Mouse (Mus musculus) liver, embryonic 14.5 days (tissue): ENCODE measurements at regions not wholly inside any gene's neighbourhood (a gene's known extent, or its start where the extent isn't known, plus 50 kb on each side); places are given as distances from the start of the nearest gene placed in this dataset.

ENCODE experiments used
- ATAC-seq: fragments of 200-750 bp; cut with Nextera tagmentation; 2 replicates; pipeline ENCODE4 v1.8.0; 2017; ENCODE audit warnings: moderate number of reproducible peaks, mild to moderate bottlenecking, moderate library complexity; ENCODE audit not compliant: insufficient read depth
- DNase-seq, 3 experiments: peaks; one replicate each; pipeline ENCODE4 v3.0.0-alpha.2; 2012 to 2013; ENCODE audit warnings: low read depth in 3 of 3, low spot score in 3 of 3
- H3K27ac ChIP-seq: fragments of 300-500 bp; sonication (generic); 2 replicates; pipeline ENCODE4 v1.5.1; 2014; ENCODE audit warnings: moderate library complexity, mild to moderate bottlenecking, control low read depth, inconsistent platforms
- H3K27me3 ChIP-seq: fragments of 300-500 bp; sonication (generic); 2 replicates; pipeline ENCODE4 v1.6.1; 2014; ENCODE audit warnings: mild to moderate bottlenecking, low read length, moderate library complexity; ENCODE audit not compliant: control insufficient read depth, insufficient read depth
- H3K36me3 ChIP-seq: fragments of 300-500 bp; sonication (generic); replicated peaks from 2 replicates; pipeline ENCODE4 v1.6.1; 2014; ENCODE audit warnings: low read depth; ENCODE audit not compliant: control insufficient read depth, insufficient read depth
- H3K4me1 ChIP-seq, 2 experiments: fragments of 200-500 bp in 1 of 2; fragments of 300-500 bp in 1 of 2; sonication (generic) in 1 of 2; replicated peaks; 2 replicates each; pipeline ENCODE4 v1.6.1; 2012 to 2014; ENCODE audit warnings: antibody characterized with exemption in 1 of 2, inconsistent platforms in 1 of 2, low read length in 1 of 2; ENCODE audit not compliant: control insufficient read depth in 2 of 2, insufficient read depth in 2 of 2
- H3K4me2 ChIP-seq: fragments of 300-500 bp; sonication (generic); 2 replicates; pipeline ENCODE4 v1.6.1; 2014; ENCODE audit warnings: low read depth, mild to moderate bottlenecking, control low read depth, moderate library complexity
- H3K4me3 ChIP-seq, 2 experiments: fragments of 200-500 bp in 1 of 2; fragments of 300-500 bp in 1 of 2; sonication (generic) in 1 of 2; 2 replicates each; pipeline ENCODE4 v1.5.1; 2012 to 2014; ENCODE audit warnings: low read depth in 2 of 2, low read length in 2 of 2, mild to moderate bottlenecking in 2 of 2, control low read depth in 1 of 2, inconsistent platforms in 1 of 2, moderate library complexity in 1 of 2; ENCODE audit not compliant: insufficient read depth in 1 of 2
- H3K9ac ChIP-seq: fragments of 300-500 bp; sonication (generic); replicated peaks from 2 replicates; pipeline ENCODE4 v1.6.1; 2014; ENCODE audit warnings: mild to moderate bottlenecking, control low read depth, moderate library complexity
- H3K9me3 ChIP-seq: fragments of 300-500 bp; sonication (generic); 2 replicates; pipeline ENCODE4 v1.6.1; 2016; ENCODE audit warnings: low read length, mixed read lengths; ENCODE audit not compliant: control insufficient read depth
- CTCF ChIP-seq: IDR thresholded peaks from 2 replicates; pipeline ENCODE4 v1.5.1; 2016; ENCODE audit warnings: antibody characterized with exemption, low read depth, control low read depth
- EP300 ChIP-seq: IDR thresholded peaks from 2 replicates; pipeline ENCODE4 v1.6.1; 2016; ENCODE audit warnings: antibody characterized with exemption, low read depth
- WGBS: fragments of 180-500 bp; shearing (Covaris S2); extraction: QIAGEN DNeasy Blood & Tissue Kit; methylation state at CpG from one replicate; pipeline ENCODE4 v1.1.7; 2014; ENCODE audit not compliant: insufficient replicate concordance; 5-methylcytosine and 5-hydroxymethylcytosine counted together

GRCm38 (mm10) chr15:51442606-51443005 is 2442.1 kb upstream of the Gm7489 start:
- Histone ChIP-seq H3K9me3 (no peaks in the 10 kb centered on the region), H3K27ac (no peak overlapping the region), H3K36me3 (no peaks in the 10 kb centered on the region), H3K27me3 (no peaks in the 10 kb centered on the region), H3K4me3 (no peak overlapping the region), H3K9ac (no peak overlapping the region), H3K4me1 (no peaks in the 10 kb centered on the region), H3K4me2 (no peak overlapping the region)
- WGBS = 41% methylated on average over 2 of the region's 2 CpGs
- ATAC-seq = no peak
- no peak for DNase-seq
- no peak for TF ChIP-seq CTCF
- TF ChIP-seq EP300 = no peak

GRCm38 (mm10) chr15:51469895-51470294 is 2414.8 kb upstream of the Gm7489 start:
- Histone ChIP-seq H3K9me3 (no peaks in the 10 kb centered on the region), H3K9ac (no peak overlapping the region), H3K4me2 (no peak overlapping the region), H3K4me3 (no peak overlapping the region), H3K36me3 (no peaks in the 10 kb centered on the region), H3K4me1 (no peaks in the 10 kb centered on the region), H3K27me3 (no peaks in the 10 kb centered on the region), H3K27ac (no peak overlapping the region)
- ATAC-seq (no peak), DNase-seq (no peak)
- WGBS = 54% methylated on average over 3 of the region's 3 CpGs
- TF ChIP-seq CTCF (no peak), EP300 (no peak)

GRCm38 (mm10) chr15:51471143-51471542 is 2413.6 kb upstream of the Gm7489 start:
- ATAC-seq = no peak
- Histone ChIP-seq H3K9ac (no peak overlapping the region), H3K9me3 (no peaks in the 10 kb centered on the region), H3K27me3 (no peaks in the 10 kb centered on the region), H3K4me2 (no peak overlapping the region), H3K27ac (no peak overlapping the region), H3K36me3 (no peaks in the 10 kb centered on the region), H3K4me3 (no peak overlapping the region), H3K4me1 (no peaks in the 10 kb centered on the region)
- DNase-seq = no peak
- 47% methylated on average over 1 of the region's 1 CpGs for WGBS
- TF ChIP-seq EP300 (no peak), CTCF (no peak)

- Histone ChIP-seq H3K9me3 (no peaks in the 10 kb centered on the region), H3K36me3 (no peaks in the 10 kb centered on the region), H3K27ac (no peak overlapping the region), H3K27me3 (no peaks in the 10 kb centered on the region), H3K4me1 (no peaks in the 10 kb centered on the region), H3K4me3 (no peak overlapping the region), H3K4me2 (no peak overlapping the region), H3K9ac (no peak overlapping the region)
- DNase-seq = no peak
- ATAC-seq = no peak
- no peak for TF ChIP-seq EP300
- no peak for TF ChIP-seq CTCF
- 43% methylated on average over 2 of the region's 2 CpGs for WGBS
Observed at GRCm38 (mm10) chr15:51472049-51472448, 2412.7 kb upstream of the Gm7489 start.

- WGBS = 50% methylated on average over 4 of the region's 4 CpGs
- no peaks in the 10 kb centered on the region for H3K36me3 ChIP-seq
- DNase-seq (no peak), ATAC-seq (no peak)
- no peak overlapping the region for H3K9ac ChIP-seq
- no peaks in the 10 kb centered on the region for H3K27me3 ChIP-seq
- no peak overlapping the region for H3K27ac ChIP-seq
- H3K9me3 ChIP-seq = no peaks in the 10 kb centered on the region
- TF ChIP-seq EP300 (no peak), CTCF (no peak)
- H3K4me3 ChIP-seq = no peak overlapping the region
- no peak overlapping the region for H3K4me2 ChIP-seq
- no peaks in the 10 kb centered on the region for H3K4me1 ChIP-seq
Observed at GRCm38 (mm10) chr15:51481856-51482255, 2402.8 kb upstream of the Gm7489 start.
